Mouse (Mus musculus) CH12.LX (cell line): ENCODE data around the gene E030018B13Rik.

Source experiments
- CTCF ChIP-seq, 2 experiments: IDR thresholded peaks in 1 of 2; conservative IDR thresholded peaks in 1 of 2; 2 replicates each; pipeline ENCODE4 v1.5.1; 2011 to 2012; ENCODE audit warnings: low read depth in 2 of 2, low read length in 2 of 2, improper control_type of control experiment in 1 of 2, inconsistent platforms in 1 of 2, mild to moderate bottlenecking in 1 of 2, moderate library complexity in 1 of 2
- EP300 ChIP-seq: IDR thresholded peaks from 2 replicates; pipeline ENCODE4 v1.6.1; 2011; ENCODE audit warnings: low read length, improper control_type of control experiment
- HCFC1 ChIP-seq: IDR thresholded peaks from 2 replicates; pipeline ENCODE4 v1.6.1; 2012; ENCODE audit warnings: low read depth, mild to moderate bottlenecking, inconsistent platforms, low read length, improper control_type of control experiment
- JUND ChIP-seq: conservative IDR thresholded peaks from 2 replicates; pipeline ENCODE4 v1.6.1; 2011; ENCODE audit warnings: low read depth, low read length, improper control_type of control experiment
- MAX ChIP-seq: IDR thresholded peaks from 2 replicates; pipeline ENCODE4 v1.6.1; 2011; ENCODE audit warnings: low read length, improper control_type of control experiment
- MXI1 ChIP-seq: IDR thresholded peaks from 2 replicates; pipeline ENCODE4 v1.6.1; 2011; ENCODE audit warnings: mild to moderate bottlenecking, low read depth, low read length, improper control_type of control experiment
- MYC ChIP-seq: IDR thresholded peaks from 2 replicates; pipeline ENCODE4 v1.6.1; 2011; ENCODE audit warnings: low read depth, mild to moderate bottlenecking, improper control_type of control experiment, low read length
- NRF1 ChIP-seq: IDR thresholded peaks from 2 replicates; pipeline ENCODE4 v1.6.1; 2014; ENCODE audit warnings: low read depth, mild to moderate bottlenecking, inconsistent platforms, low read length, improper control_type of control experiment, moderate library complexity
- POLR2A ChIP-seq: IDR thresholded peaks from 2 replicates; pipeline ENCODE4 v1.6.1; 2011; ENCODE audit warnings: low read depth, mild to moderate bottlenecking, improper control_type of control experiment, low read length
- POLR2AphosphoS2 ChIP-seq: IDR thresholded peaks from 2 replicates; pipeline ENCODE4 v1.6.1; 2011; ENCODE audit warnings: low read depth, low read length, improper control_type of control experiment
- SIN3A ChIP-seq: IDR thresholded peaks from 2 replicates; pipeline ENCODE4 v1.6.1; 2012; ENCODE audit warnings: low read length, improper control_type of control experiment, inconsistent platforms
- UBTF ChIP-seq: IDR thresholded peaks from 2 replicates; pipeline ENCODE4 v1.6.1; 2012; ENCODE audit warnings: low read depth, mild to moderate bottlenecking, inconsistent platforms, low read length, improper control_type of control experiment, moderate library complexity
- ZNF384 ChIP-seq: IDR thresholded peaks from 2 replicates; pipeline ENCODE4 v1.6.1; 2012; ENCODE audit warnings: low read depth, low read length, improper control_type of control experiment, inconsistent platforms

DNA sequence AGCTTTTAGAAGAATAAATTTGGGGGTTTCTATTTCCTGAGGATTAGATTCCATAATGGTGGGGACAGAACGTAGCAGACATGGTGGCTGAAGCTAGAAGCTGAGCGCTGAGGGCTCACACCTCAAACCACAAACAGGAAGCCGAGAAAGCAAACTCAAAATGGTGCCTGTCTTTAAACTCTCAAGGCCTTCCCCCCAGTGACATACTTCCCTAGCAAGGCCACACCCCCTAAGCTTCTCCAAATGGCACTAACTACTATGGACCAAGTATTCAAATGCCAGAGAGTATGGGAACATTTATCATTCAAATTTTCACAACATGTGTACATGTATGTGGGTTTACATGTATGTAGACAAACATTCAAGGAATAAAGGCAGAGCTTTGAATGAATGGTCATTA is 13.5 kb downstream of the E030018B13Rik start:
- TF ChIP-seq ZNF384 (no peak), JUND (no peak), MYC (no peak), MXI1 (no peak), SIN3A (no peak), CTCF (conservative IDR thresholded peaks at IDR 0.05 in 1 of 2, IDR thresholded peaks at IDR 0.05 in 1 of 2; ENCODE audit: low read depth in 2 of 2, low read length in 2 of 2) (no peak), MAX (no peak), NRF1 (no peak), UBTF (no peak), POLR2A (no peak), EP300 (no peak), HCFC1 (no peak), POLR2AphosphoS2 (no peak)
